Mouse (Mus musculus) induced T-regulatory cell, adult 2 months (primary cell): ENCODE results near the gene Nck2.

Source experiments
- DNase-seq: peaks from one replicate; pipeline ENCODE4 v3.0.0-alpha.2; 2012; ENCODE audit warnings: low read depth

Nck2 gene

DNA sequence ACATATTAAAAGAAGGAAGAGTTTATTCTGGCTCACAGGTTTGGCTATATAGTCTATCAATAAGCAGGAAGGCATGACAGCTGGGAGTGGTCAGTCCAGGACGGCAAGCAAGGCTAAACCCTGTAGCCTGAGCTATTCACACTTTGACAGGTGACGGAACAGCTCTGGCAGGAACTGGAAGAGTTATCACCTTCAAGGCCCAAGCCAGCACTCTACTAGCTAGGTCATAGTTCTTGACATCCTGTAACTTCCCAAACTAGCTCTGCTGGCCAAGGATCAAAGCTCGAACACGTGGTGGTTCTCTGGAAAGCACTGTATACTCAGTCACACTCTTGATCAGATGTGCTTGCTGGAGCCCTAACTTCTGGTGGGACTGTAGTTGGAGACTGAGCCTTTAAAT lies 10.5 kb upstream of the Nck2 start:
- DNase-seq: no peak

DNA sequence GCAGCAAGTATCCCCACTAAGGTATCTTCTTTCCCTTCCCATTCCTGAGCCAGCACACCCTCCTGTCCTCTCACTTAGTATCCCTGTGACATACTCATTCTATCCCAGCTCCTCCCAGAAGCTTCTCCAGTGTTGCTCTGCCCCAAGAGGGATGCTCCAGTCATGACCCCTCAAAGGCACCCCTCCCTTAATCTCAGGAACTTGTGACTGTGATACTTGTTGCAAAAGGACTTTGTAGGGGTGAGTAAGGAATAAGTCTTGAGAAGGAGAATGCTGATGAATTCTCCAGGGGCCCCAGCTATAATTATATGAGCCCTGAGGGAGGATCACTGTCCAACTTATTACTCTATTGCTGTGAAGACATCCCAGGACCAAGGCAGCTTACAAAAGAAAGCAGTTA lies 7.8 kb upstream of the Nck2 start:
- no peak for DNase-seq

- no peak for DNase-seq
Measured at GRCm38 (mm10) chr1:43439261-43439660, 5.1 kb upstream of the Nck2 start.

GRCm38 (mm10) chr1:43442568-43442967 lies 1.8 kb upstream of the Nck2 start:
- no peak for DNase-seq

DNA sequence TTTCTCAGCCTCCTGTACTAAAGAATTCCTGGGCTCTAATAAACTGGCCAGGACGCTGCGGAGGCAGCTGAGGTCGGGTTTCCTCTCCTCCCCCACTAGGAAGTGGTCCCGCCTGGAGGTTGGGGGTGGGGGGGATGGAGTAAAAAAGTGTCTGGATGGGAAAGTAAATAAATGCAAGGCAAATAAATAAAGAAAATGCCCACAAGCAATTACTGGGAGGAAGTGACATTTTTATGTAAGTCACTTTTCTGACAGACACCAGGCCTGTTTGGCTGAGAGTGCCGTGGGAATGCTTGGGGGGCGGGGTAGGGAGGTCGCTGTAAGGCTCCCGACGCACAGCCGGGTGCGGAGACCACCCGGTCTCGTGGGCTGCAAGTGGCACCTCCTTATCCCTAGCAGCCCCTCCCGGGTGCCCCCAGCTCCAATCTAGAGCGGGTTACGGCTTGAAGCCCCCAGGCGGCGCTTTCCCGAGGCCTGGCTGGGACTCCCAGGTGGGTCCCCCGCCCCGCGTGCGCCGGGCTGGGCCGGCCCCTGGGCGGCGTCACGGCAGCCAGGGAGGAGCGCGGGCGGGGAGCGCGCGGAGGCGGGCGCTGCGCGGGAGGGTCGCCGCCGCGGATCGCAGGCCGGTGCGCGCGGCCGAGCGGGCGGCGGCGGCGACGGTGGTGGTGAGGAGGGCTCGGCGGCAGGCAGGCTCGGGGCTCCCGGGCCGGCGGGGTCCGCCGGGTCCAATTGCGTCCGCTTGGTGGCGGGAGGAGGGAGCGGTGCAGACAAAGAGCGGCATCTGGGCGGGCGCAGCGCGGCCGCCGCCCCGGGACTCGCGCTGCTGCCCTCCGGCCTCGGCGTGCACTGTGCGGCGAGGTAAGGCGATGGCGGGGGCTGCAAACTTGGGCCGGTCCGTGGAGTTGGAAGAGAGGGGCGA lies 1.1 kb downstream of the Nck2 start:
- DNase-seq: peak; percentile 83

- DNase-seq: peak; percentile 68
Measured at GRCm38 (mm10) chr1:43446089-43446533, 1.7 kb downstream of the Nck2 start.

GRCm38 (mm10) chr1:43446731-43447601 lies 2.6 kb downstream of the Nck2 start:
- DNase-seq: peak; percentile 70

DNA sequence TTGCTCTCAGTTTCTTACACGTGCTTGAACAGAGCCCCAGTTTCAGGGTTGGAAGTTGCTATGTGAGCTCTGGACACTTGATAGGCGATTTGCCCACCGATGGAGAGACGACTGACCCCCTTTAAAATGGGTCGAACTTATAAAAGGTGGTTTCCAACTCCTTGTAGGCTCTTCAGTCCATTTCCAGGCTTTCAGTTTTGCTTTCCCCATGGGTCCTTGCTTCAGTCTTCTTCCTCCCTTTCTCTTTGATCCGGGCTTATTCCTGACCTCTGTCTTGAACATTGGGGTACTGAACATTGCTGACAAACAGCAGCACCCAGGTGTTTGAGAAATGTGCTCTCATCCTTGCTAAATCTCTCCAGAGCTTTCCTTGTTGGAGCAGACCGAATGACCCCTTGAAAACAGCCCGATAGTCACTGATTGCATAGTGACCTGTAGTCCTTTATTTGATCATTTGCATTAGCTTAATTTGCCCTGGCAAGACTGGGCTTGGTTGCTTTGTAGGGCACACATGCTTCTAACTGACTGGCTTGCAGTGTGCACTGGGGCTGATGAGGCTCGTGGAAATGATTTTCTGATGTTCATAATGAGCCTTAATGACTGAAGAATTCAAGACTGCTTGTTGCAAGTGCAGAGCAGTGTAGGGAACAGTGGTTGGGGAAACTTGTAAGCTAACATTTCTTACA lies 3.4 kb downstream of the Nck2 start:
- peak; percentile 57 for DNase-seq

DNA sequence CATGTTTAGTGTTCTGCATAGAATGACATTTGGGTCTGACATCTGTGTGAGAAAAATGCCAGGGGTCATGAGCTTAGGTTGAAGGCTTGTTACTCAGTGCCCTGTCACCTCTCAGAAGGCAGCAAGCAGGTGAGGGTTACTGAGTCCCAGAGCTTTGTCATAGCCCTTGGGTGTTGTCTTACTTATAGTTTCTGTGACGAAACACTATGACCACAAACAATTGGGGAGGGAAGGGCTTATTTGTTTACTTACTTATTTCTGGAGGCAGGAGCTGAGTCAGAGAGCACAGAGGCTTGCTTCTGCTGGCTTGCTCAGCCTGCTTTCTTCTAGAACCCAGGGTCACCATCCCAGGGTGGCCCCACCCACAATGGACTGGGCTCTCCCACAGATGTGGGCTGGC lies 6.4 kb downstream of the Nck2 start:
- DNase-seq: peak; percentile 65

DNA sequence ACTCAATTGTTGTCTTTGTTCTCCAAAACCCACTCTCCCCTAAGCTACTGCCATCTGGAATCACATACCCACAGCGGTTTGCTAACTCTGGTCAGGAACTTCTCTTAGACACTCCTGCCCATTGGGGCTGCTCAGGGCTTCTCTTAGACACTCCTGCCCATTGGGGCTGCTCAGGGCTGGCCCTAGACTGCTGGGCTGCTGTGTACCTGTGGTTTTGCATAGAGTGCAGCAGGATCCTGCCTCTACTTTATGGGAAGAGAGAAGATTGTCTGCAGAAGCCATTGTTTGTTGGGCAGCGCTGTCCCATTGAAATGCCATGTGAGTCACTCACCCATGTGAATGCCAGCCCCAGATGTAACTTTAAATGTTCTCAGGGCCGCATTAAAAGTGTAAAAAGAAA lies 9.3 kb downstream of the Nck2 start:
- DNase-seq: no peak

- no peak for DNase-seq
Measured at GRCm38 (mm10) chr1:43454741-43455140, 10.4 kb downstream of the Nck2 start.

DNA sequence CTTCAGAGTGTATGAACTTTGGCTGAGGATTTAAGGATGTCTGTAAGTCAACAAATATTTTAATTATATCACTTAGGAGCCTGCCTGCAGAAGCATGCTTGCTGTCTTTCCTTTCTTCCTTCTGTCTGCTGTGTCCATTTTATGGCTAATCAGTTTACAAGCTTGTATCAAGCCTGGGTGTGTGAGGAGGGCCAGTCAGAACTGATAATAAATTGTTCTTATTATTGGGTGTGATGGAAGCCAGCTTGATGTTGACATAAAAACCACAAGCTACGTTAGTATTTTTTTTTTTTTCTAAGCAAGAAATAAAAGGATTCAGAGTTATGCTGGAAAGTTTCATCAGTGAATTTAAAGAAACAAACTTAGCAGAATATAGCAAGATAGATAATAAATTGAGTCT lies 10.8 kb downstream of the Nck2 start:
- peak; percentile 13 for DNase-seq

DNA sequence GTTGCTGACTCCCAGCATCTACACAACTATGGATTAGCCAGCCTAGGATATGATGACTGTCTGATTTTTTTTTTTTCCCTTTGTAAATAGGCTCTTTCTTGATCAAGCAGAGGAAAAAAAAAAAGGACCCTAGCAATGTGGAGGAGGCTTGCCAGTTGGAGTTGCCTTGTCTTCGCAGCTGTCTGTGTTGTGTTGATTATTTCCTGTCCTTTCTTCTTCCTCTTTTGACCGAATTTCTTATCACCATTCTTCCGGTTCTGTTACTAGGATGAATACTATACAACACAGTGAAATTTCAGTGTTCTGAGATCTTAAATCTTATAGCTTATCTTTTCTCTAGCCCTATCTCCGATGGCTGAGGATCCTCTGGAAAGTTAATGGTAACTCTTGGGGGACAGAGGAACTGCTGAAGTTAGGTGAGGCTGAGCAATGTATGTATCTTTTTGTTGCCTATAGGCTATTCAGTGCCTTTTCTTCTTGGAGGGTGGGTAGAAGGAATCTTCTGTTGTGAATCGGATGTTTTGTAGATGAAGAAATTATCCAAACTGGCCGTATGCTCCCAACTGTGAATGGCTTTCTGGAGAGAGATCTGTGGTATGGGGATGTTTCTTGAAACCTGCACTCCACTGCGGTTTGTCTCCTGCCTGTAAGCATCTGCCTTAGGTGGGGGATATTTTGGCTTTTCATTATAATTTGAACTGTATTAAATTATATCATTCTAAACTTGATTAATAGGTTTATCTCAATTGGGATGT lies 12.8 kb downstream of the Nck2 start:
- DNase-seq: peak; percentile 69

- no peak for DNase-seq
Measured at GRCm38 (mm10) chr1:43460468-43460867, 16.1 kb downstream of the Nck2 start.

GRCm38 (mm10) chr1:43462666-43463065 lies 18.3 kb downstream of the Nck2 start:
- DNase-seq: peak; percentile 42

DNA sequence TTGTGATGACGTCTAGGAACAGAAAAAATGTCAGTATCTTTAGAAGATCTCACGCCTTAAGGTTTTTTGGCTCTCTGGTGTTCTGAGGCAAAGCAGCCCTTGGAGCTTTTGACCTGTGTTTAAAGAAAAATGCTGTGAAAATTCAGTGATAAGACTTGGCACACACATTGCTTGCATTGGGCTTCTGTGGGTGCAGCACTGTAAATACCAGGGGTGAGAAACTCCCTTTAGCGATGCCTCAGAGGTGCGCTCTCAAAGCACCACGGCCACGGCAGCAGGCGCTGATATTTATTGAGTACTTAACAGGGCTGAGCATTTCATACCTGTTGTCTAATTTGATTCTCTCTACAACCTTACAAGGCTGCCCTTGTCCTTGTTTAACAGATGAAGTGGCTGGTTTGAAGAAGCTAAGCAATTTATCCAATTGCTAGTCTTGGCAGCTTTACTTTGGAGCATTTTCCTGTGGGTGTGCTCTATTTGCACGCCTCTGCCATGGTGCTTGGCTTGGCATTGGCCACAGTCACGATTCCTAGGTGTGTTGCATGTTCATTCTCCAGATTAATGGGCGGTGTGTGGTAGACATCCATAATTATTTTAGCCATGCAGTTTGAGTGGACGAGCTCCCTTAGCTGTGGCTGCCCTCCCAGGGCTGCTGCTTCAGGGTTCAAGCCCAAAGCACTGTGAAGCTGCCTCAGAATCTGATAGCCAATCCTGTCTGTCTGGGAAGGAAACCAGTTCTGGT lies 19.7 kb downstream of the Nck2 start:
- DNase-seq: peak; percentile 69

GRCm38 (mm10) chr1:43464976-43465375 lies 20.6 kb downstream of the Nck2 start:
- peak; percentile 86 for DNase-seq

- DNase-seq: peak; percentile 65
Measured at GRCm38 (mm10) chr1:43465957-43466624, 21.7 kb downstream of the Nck2 start.

DNA sequence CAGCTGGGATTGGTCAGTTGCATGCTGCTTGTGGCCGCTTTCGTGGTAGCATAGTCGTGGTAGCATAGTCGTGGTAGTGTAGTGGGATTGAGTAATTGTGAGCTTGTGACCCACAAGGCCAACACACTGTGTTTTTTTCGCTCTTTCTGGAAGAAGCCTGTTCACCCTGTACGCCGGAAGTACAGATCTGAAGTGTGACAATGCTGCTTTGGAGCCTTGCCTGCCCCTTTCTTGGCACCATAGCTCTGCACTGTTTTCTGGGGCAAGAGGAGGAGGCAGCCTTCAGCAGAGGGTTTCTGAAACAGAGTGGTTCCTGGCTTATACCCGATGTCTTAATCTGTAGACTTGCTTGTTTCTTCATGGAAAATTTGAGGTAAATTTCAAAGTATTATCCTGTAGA lies 23.3 kb downstream of the Nck2 start:
- peak; percentile 77 for DNase-seq

GRCm38 (mm10) chr1:43468207-43468606 lies 23.8 kb downstream of the Nck2 start:
- peak; percentile 38 for DNase-seq
